Mouse (Mus musculus) E14TG2a.4 (cell line): Measurements from ENCODE around the gene Ccdc62.

Experiments
- H3K27me3 ChIP-seq: 2 replicates; pipeline ENCODE4 v1.6.1; 2014; ENCODE audit warnings: low read length, control low read depth; ENCODE audit not compliant: insufficient read depth
- H3K36me3 ChIP-seq: 2 replicates; pipeline ENCODE4 v1.6.1; 2014; ENCODE audit warnings: low read length, control low read depth; ENCODE audit not compliant: insufficient read depth
- H3K4me1 ChIP-seq: replicated peaks from 2 replicates; pipeline ENCODE4 v1.6.1; 2014; ENCODE audit warnings: low read depth, low read length, control low read depth
- H3K4me3 ChIP-seq: replicated peaks from 2 replicates; pipeline ENCODE4 v1.5.1; 2014; ENCODE audit warnings: mild to moderate bottlenecking, low read length
- H3K9me3 ChIP-seq: 2 replicates; pipeline ENCODE4 v1.6.1; 2014; ENCODE audit warnings: low read length, control low read depth
- CTCF ChIP-seq: conservative IDR thresholded peaks from 2 replicates; pipeline ENCODE4 v1.5.1; 2014; ENCODE audit warnings: low read length
- NANOG ChIP-seq: IDR thresholded peaks from 2 replicates; pipeline ENCODE4 v1.6.1; 2014; ENCODE audit warnings: borderline replicate concordance, low read length, mixed read lengths
- POU5F1 ChIP-seq: IDR thresholded peaks from 2 replicates; pipeline ENCODE4 v1.6.1; 2014; ENCODE audit warnings: low read length, borderline replicate concordance

Ccdc62 gene

DNA sequence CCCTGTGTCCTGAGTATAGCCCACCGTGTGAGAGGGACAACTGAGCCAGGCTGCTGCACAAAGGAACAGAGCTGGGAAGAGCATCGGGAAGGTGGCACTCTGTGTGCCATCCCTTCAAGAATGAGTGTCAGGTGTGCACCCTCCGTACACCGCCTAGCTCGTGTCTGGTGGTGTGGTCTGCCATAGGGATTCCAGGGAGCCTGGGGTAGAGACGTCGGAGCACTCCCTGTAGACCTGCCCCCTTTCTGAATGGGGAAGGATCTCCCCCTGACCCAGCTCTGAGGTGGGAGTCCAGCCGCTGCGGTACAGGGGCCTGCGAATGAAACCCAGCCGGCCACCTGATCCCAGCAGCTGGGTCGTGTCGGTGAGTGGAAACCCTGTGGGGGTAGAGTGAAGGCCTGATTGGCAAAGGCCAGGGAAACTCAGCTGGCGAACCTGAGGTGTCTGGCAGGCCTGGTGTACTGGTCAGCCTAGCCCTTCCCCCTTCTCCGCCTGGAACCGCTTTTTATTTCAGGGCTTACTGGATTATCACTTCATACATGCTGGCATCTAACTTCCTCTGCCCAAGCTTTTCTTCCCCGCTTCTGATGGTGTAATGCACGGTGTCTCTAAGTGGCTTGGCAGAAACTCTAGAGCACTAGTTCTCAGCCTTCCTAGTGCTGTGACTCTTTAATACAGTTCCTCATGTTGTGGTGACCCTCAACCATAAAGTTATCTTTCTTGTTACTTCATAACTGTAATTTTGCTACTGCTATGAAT lies 48.9 kb downstream of the Ccdc62 start:
- Histone ChIP-seq H3K4me1 (peaks cover 63% of the 10 kb centered on the region), H3K36me3 (peaks cover 3% of the 10 kb centered on the region; the same call in 1 of the 2 replicates), H3K27me3 (peaks cover 21% of the 10 kb centered on the region), H3K4me3 (no peak overlapping the region), H3K9me3 (no peaks in the 10 kb centered on the region)
- TF ChIP-seq CTCF (no peak), NANOG (no peak), POU5F1 (no peak)

- Histone ChIP-seq H3K9me3 (no peaks in the 10 kb centered on the region), H3K4me1 (peaks cover 63% of the 10 kb centered on the region), H3K36me3 (peaks cover 3% of the 10 kb centered on the region; the same call in 1 of the 2 replicates), H3K4me3 (no peak overlapping the region), H3K27me3 (peaks cover 16% of the 10 kb centered on the region)
- TF ChIP-seq NANOG (no peak), POU5F1 (no peak), CTCF (no peak)
Observed at GRCm38 (mm10) chr5:123979980-123980369, 49.5 kb downstream of the Ccdc62 start.

GRCm38 (mm10) chr5:123980521-123981249 lies 50.2 kb downstream of the Ccdc62 start:
- Histone ChIP-seq H3K27me3 (peaks cover 10% of the 10 kb centered on the region), H3K4me1 (peaks cover 56% of the 10 kb centered on the region), H3K36me3 (peaks cover 3% of the 10 kb centered on the region; the same call in 1 of the 2 replicates), H3K4me3 (no peak overlapping the region), H3K9me3 (no peaks in the 10 kb centered on the region)
- TF ChIP-seq NANOG (no peak), POU5F1 (no peak), CTCF (no peak)

- peaks cover 50% of the 10 kb centered on the region for H3K4me1 ChIP-seq
Observed at GRCm38 (mm10) chr5:123981250-123981554, 50.7 kb downstream of the Ccdc62 start.

DNA sequence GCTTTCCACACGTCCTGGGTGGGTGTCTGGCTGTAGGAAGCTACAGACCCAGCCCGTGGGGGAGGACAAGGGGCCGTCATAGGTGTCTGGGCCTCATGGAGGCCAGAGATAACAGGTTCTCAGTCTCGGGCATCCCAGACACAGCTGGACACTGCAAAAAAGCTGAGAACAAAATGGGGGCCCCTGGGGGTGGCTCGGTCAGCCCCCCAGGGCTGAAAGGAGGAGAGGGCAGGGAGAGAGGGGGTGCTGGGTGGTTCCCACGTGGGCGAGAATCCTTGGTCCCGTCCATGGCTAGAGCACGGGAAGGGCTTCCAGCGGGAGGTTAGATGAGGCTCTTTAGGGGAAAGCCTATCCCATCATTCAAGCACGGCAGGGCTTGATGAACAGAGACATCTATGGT lies 52.4 kb downstream of the Ccdc62 start:
- peaks cover 3% of the 10 kb centered on the region; the same call in 1 of the 2 replicates for H3K36me3 ChIP-seq

More at GRCm38 (mm10) chr5:123981250-123981554, 50.7 kb downstream of the Ccdc62 start:
- Histone ChIP-seq H3K36me3 (peaks cover 3% of the 10 kb centered on the region; the same call in 1 of the 2 replicates), H3K4me3 (no peak overlapping the region), H3K27me3 (peaks cover 5% of the 10 kb centered on the region; the same call in 1 of the 2 replicates), H3K9me3 (no peaks in the 10 kb centered on the region)
- TF ChIP-seq POU5F1 (no peak), NANOG (no peak), CTCF (no peak)

DNA sequence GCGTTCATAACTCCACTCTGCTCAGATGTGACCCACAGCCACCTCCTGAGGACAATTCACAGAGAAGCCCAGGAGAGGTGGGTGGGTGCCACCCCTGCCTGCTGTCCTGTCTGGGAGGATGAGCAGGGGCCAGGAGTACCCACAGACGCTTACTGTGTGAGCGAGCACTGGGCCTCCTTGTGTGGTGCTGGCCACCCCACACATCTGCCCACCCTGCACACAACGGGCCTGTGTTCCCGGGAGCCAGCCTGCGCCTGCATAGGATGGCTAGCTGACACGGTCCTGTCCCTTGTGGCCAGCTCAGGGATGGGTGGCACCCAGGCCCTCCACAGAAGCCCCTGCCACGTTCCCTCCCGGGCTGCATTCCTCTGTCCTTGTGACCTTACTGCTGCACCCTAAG lies 55.0 kb downstream of the Ccdc62 start:
- no peaks in the 10 kb centered on the region for H3K27me3 ChIP-seq
- H3K9me3 ChIP-seq, result no peaks in the 10 kb centered on the region
- H3K4me1 ChIP-seq, result peaks cover 35% of the 10 kb centered on the region
- peaks cover 5% of the 10 kb centered on the region for H3K36me3 ChIP-seq
- no peak for TF ChIP-seq CTCF
- no peak for TF ChIP-seq POU5F1
- TF ChIP-seq NANOG, result no peak
- H3K4me3 ChIP-seq, result no peak overlapping the region

More for the DNA sequence above, 52.4 kb downstream of the Ccdc62 start:
- Histone ChIP-seq H3K9me3 (no peaks in the 10 kb centered on the region), H3K4me3 (no peak overlapping the region), H3K4me1 (peaks cover 43% of the 10 kb centered on the region), H3K27me3 (no peaks in the 10 kb centered on the region)
- TF ChIP-seq POU5F1 (no peak), NANOG (no peak), CTCF (no peak)

- Histone ChIP-seq H3K36me3 (peaks cover 14% of the 10 kb centered on the region), H3K9me3 (no peaks in the 10 kb centered on the region), H3K4me3 (no peak overlapping the region), H3K27me3 (no peaks in the 10 kb centered on the region), H3K4me1 (peaks cover 43% of the 10 kb centered on the region)
- TF ChIP-seq NANOG (no peak), POU5F1 (no peak)
Observed at GRCm38 (mm10) chr5:123986925-123987324, 56.4 kb downstream of the Ccdc62 start.

- no peaks in the 10 kb centered on the region for H3K27me3 ChIP-seq
- H3K4me1 ChIP-seq, result peaks cover 49% of the 10 kb centered on the region
- no peak overlapping the region for H3K4me3 ChIP-seq
- H3K9me3 ChIP-seq, result no peaks in the 10 kb centered on the region
- TF ChIP-seq CTCF (no peak), POU5F1 (no peak), NANOG (no peak)
- peaks cover 19% of the 10 kb centered on the region for H3K36me3 ChIP-seq
Observed at GRCm38 (mm10) chr5:123987511-123987910, 57.0 kb downstream of the Ccdc62 start.
